Mouse (Mus musculus): ENCODE data around the gene Nr1d1.

Gene Nr1d1

GRCm38 (mm10) chr11:98770096-98770975 is 4.8 kb downstream of the Nr1d1 start:
- DNase-seq (ENCODE audit: low spot score in 2 of 2): peak; percentile 65 to 78

- DNase-seq (ENCODE audit: low spot score in 2 of 2): peak in 1 of 2 experiments; percentile 40
These were observed 5.9 kb downstream of the Nr1d1 start for GRCm38 (mm10) chr11:98769007-98769954.

DNA sequence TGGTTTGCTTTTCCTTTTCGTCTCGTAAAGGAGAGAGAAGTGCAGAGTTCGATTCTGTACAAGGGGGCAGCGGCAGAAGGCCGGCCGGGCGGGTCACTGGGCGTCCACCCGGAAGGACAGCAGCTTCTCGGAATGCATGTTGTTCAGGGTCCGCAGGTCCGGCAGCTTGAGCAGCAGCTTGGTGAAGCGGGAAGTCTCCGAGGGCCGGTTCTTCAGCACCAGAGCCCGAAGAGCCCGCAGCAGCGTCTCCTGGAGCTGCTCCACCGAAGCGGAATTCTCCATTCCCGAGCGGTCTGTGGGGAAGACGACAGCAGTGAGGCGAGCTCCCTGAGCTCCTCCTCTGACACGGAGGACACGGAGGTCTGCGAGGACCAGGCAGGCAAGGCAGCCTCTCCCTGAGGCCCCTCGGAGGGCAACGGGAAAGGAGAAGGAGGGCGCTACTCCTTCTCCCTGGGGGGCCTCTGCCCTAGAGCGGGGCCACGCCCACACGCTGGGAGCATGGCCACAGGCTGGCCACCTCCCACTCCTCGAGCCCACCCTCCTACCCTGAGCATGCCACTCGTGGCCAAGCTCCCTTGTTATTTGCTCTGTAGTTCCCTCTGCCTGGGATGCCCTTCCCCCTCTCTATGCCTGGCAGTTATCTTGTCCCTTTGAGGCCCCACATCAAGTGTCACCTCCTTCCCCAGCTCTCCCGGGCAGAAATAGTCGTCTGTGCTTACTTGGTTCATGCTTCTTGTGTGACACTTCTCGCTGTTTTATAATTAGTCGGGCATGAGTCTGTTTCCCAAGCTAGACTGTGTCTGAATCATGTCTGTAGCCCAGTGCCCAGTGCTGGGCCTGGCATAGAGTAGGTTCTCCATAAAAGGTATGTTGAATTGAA is 6.8 kb downstream of the Nr1d1 start:
- DNase-seq (ENCODE audit: low spot score in 2 of 2): peak; percentile 66

- DNase-seq (ENCODE audit: low spot score in 2 of 2): peak; percentile 35 to 44
These were observed 7.4 kb downstream of the Nr1d1 start for GRCm38 (mm10) chr11:98767713-98768112.

- peak; percentile 83 to 87 for DNase-seq (ENCODE audit: low spot score in 2 of 2)
These were observed 7.9 kb downstream of the Nr1d1 start for GRCm38 (mm10) chr11:98767276-98767675.

DNA sequence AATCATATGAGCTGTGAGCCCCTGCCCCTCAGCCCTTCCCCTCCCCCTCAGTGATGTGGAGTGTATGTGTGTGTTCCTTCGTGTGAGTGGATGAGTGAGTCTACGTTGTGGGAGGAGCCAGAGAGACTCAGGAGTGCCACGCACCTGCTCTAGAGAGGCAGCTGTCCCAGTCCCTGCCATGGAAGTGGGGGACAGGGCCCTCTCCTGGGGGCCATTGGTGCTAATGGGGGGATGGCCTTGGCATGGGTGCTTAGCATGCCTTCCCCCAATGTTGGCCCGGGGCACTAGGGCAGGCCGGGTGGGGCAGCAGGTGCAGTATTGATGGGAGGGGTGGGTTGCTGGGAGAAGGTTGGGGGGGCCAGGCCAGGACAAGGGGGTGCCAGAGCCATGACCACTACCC is 8.3 kb downstream of the Nr1d1 start:
- DNase-seq (ENCODE audit: low spot score in 2 of 2): peak; percentile 37 to 59

DNA sequence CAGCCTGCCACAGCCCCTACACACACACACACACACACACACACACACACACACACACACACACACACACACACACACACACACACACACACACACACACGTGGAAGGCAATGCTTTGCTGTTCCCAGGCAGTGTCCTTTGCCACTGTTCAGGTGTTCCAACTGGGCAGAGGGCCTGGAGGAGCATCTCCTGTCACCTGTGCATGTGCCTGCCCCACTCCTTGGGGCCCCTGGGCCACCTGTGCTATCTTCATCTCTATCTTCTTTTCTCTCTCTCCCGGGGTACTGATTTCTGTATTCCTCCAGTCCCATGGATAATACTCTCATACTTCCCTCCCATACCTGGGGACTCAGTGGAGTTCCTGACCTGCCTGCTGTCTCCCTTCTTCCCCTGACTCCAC is 8.8 kb downstream of the Nr1d1 start:
- peak in 1 of 2 experiments; percentile 41 for DNase-seq (ENCODE audit: low spot score in 2 of 2)

- DNase-seq (ENCODE audit: low spot score in 2 of 2): peak; percentile 50 to 62
These were observed 9.5 kb downstream of the Nr1d1 start for GRCm38 (mm10) chr11:98765421-98766309.

DNA sequence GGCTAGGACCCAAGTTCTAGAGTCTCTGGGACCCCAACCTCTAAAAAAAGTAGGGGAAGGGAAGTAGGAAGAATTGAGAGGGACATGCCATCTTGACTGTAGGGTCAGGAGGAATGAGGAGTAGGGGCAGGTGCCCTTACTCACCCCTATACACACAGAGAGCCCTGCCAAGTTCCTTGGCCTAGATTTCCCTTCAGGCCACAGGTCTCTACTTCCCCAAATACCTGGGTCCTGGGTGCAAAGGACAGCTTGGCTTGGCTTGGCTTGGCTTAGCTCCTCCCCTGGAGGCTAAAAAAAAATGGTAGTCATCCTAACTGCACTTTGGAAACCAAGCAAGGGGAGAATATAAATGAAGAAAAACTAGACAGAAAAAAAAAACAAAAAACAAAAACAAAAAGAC is 10.4 kb downstream of the Nr1d1 start:
- DNase-seq (ENCODE audit: low spot score in 2 of 2): peak in 1 of 2 experiments; percentile 29

DNA sequence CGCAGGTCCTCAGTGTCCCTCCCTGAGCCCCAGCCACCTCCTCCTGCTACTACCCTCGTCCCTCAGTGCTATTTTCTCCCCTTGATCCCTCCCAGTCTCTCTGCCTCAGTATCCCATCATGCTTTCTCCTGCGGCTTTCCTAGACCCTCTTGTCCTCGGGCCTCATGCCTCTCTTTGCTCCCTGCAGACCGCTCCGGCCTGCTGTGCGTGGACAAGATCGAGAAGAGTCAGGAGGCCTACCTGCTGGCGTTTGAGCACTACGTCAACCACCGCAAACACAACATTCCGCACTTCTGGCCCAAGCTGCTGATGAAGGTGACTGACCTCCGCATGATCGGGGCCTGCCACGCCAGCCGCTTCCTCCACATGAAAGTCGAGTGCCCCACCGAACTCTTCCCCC is 11.0 kb downstream of the Nr1d1 start:
- peak in 1 of 2 experiments; percentile 36 for DNase-seq (ENCODE audit: low spot score in 2 of 2)

GRCm38 (mm10) chr11:98763502-98763861 is 11.7 kb downstream of the Nr1d1 start:
- DNase-seq (ENCODE audit: low spot score in 2 of 2): peak in 1 of 2 experiments; percentile 44

DNA sequence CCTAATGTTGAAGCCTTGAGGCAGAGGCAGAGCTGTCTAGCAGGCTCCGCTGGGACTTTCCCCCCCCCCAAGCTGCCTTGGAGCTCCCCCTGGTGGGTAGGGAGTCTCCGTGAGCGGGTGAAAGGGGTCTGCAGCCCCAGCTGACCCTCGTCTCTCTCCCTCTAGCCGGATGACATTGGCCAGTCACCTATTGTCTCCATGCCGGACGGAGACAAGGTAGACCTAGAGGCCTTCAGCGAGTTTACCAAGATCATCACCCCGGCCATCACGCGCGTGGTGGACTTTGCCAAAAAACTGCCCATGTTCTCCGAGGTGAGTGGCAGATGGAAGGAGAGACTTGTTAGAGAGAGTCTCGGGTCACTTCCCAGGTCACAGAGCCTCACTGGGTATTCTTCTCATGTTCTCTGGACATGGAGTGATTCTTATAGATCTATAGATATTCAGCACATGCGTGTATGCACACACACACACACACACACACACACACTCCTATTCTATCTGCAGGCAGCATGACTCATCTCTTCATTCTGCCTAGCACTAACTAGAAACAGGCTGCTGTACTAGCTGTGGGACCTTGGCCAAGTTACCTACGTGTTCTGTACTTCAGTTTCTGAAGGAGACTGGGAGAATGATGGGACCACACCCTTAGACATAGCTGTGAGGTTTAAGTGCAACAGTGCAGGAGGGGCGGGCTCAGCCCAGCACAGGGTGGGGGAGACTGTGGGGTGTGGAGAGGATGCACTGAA is 12.2 kb downstream of the Nr1d1 start:
- DNase-seq (ENCODE audit: low spot score in 2 of 2): peak; percentile 62 to 73

- no peak for DNase-seq (ENCODE audit: low spot score in 2 of 2)
These were observed 13.2 kb downstream of the Nr1d1 start for GRCm38 (mm10) chr11:98761939-98762338.

DNA sequence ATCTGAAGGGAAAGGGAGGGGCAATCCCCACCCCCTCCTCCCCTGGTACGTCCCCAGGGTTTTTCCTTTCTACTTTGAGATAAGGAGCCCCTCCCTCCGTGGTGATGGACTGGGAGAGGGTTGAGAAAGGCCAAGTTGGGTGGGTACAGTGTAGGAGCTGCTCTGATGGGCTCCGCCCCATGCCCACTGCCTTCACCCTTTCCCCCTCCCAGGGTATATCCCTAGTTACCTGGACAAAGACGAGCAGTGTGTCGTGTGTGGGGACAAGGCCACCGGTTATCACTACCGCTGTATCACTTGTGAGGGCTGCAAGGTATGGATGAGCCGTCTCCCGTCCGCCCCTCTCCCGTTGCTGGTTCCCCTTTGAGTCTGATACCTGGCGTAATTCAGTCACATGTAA is 18.4 kb downstream of the Nr1d1 start:
- DNase-seq (ENCODE audit: low spot score in 2 of 2): no peak

DNA sequence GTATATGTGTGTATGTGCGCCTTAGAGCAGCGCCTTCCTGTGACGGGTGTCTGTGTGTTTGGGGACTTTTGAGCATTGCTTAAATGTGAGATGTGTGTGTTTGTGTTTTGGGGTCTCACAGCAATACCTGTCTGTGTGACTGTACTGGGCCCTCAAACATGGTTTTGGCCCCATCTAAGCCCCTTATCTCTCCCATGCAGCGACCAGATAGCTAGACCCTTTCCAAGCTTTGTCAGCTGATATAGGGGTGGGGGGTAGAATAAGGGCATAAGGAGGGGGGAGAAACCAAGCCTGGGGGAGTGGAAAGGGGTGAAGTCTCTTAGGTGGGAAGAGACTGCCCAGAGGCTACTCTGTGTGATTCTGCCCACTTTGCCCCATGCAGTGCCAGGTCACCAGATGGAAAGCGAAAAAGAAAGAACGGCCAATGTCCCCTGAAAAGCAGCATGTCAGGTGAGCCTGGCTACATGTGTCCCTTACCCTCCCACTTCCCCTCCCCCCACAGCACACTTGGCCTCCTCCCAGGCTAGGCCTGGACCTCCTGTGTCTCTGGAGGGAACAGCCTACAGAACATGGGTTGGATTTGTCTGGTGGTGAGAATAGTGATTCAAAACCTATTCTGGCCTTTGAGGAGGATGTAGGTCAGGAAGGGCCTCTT is 19.3 kb downstream of the Nr1d1 start:
- no peak for DNase-seq (ENCODE audit: low spot score in 2 of 2)

DNA sequence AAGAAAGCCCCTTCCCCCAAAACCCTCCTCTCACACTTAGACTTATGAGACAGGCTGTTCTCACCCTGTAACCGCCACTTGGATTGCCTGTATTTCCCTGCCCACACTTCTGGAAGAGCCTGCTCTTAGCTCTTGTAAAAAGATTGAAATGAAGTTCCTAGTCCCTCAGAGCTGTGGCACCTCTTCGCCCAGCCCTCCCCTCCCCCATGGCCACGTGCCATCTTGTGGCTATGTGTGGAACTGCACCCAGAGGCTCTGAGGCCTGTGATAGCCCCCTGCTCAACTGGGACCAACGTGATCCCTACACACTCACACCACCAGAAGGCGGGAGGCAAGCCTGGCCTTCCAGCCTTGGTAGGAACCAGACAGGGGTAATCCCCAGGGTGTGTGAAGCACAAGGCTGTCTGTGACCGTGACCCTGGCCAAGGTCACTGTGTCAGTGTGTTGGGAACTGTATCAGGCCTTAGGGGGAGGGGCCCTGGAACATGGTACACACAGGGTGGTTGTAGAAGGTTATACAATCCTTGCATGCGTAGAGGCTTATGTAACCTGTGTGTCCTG is 20.4 kb downstream of the Nr1d1 start:
- DNase-seq (ENCODE audit: low spot score in 2 of 2): peak in 1 of 2 experiments; percentile 81

DNA sequence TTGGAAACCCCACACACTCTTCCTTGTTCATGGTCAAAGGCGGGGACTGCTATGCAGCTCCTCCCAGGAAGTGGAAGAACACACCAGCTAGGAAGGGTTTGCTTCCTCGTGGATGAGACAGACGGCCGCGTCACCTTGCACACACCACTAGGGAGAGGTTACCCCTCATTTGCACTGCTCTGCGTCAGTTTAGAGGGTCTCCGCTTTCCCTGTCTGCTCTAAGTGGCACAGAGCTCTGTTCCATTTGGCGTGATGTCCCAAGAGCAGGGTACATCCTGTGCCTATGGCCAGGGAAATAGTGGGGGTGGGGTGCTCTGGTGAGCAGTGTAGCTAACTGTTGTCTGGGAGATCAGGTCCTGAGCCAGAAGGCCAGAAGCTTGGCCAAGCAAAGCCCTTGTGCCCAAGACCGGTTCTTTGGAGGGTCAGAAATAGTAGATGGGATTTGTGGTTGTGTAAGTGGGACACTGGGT is 20.9 kb downstream of the Nr1d1 start:
- peak in 1 of 2 experiments; percentile 80 for DNase-seq (ENCODE audit: low spot score in 2 of 2)

DNA sequence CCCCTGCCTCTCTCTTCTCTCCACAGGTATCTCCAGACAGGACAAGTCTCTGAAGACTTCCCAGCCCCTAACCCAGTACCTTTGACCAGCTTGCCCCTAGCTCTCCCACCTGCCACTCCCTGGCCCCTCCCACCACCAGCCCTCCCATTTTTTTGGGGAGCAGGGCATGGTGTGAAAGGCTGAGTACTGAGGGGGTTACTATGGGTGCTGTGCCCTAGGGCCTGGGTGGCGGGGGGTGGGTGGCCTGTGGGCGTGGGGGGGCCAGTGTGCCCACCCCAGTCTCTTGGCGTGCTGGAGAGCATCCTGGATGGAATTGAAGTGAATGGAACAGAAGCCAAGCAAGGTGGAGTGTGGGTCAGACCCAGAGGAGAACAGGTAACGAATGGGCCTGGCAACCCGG is 21.9 kb downstream of the Nr1d1 start:
- no peak for DNase-seq (ENCODE audit: low spot score in 2 of 2)

Measured in right cerebral cortex, postnatal 10 days (tissue).